Mouse (Mus musculus) bone marrow macrophage, adult 2 months (primary cell): ENCODE measurements around the gene Sirt1.

ENCODE experiments used
- CTCF ChIP-seq: IDR thresholded peaks from 2 replicates; pipeline ENCODE4 v1.5.1; 2012; ENCODE audit warnings: low read depth, mild to moderate bottlenecking, low read length, moderate library complexity
- POLR2A ChIP-seq: IDR thresholded peaks from 2 replicates; pipeline ENCODE4 v1.6.1; 2012; ENCODE audit warnings: mild to moderate bottlenecking, low read depth, low read length, borderline replicate concordance

DNA sequence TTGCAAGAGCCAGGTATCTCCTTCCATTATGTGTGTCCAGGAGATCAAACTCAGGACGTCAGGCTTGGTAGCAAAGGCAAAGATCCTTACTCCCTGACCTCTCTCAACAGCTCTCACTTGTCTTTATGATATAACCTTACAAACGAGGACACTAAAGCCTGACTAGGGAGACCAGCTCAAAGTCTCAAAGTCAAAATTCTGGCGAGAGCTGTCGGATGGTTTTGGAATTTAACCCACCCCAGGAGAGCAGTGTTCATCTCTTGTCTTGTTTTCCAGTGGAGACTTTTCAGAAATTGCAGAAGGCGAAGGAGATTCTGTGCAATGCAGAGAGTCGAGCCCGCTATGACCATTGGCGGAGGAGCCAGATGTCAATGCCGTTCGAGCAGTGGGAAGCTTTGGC is 15.5 kb upstream of the Sirt1 start:
- no peak for TF ChIP-seq CTCF
- TF ChIP-seq POLR2A = no peak
